ENCODE assay signal across 8 mouse cellular contexts in the genomic region with DNA sequence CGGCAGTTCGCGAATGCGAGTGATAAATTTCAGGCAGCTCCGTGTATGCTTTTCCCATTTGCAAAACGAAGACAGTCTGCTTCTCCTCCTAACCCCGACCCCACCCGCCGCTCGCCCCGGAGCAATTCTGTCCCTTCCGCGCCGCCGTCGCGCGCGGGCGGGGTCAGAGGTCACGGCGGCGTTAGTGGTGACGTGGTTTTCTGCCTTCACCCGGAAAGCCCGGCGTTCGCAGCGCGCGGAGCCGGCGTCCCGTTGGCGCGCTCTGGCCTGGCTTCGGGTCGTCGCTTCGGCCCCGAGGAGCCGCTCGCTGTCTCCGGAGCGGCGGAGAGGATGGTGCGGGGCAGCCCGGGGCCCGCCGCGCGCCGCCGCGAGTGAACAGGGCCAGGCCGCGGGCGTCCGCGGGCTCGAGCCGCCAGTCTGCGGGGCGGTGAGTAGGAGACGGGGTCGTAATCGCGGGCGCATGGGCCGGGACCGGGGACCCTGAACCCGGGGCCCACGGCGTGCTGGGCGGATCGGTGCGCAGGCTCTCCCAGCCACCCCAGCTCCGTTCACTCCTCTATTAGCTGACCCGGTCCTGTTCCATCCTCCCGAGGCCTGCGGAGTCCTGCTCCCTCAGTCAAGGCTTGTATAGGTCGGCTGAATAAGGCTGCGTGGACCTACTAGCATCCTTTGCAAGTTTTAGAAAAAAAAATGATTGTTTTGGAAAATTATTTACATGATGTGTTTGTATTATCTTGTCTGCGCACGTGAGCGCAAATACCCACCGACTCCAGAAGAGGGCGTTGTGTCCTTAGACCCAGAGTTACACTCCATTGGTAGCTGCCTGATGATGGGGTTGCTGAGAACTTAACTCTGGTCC. TPM values are rescaled to one million over a fixed set of nuclear protein-coding genes. Genes with fewer than 3 reads are reported as not detected.
DNase-seq lines count a peak whose midpoint lies in the region; ATAC-seq and TF ChIP-seq lines count a peak whose summit lies in the region.

No protein-coding gene starts in this region.

- TF ChIP-seq CTCF in E14TG2a.4 (conservative IDR thresholded peaks at IDR 0.05; ENCODE audit: low read length): peak; percentile 70
- peak; percentile 83 for TF ChIP-seq CTCF in liver, embryonic 14.5 days (IDR thresholded peaks at IDR 0.05; ENCODE audit: low read depth)

- H3K4me1 ChIP-seq in E14TG2a.4 (replicated peaks; ENCODE audit: low read depth, low read length): peaks cover 79% of the 10 kb centered on the region
- peaks cover 3% of the 10 kb centered on the region; the same call in 1 of the 2 replicates for H3K4me1 ChIP-seq in forebrain, embryonic 11.5 days (replicated peaks; ENCODE audit: control insufficient read depth, insufficient read depth, low read length)
- peaks cover 19% of the 10 kb centered on the region for H3K4me1 ChIP-seq in heart, embryonic 16.5 days (ENCODE audit: control insufficient read depth, insufficient read depth, low read length)
- peaks cover 19 to 21% of the 10 kb centered on the region in 2 experiments for H3K4me1 ChIP-seq in liver, embryonic 14.5 days (replicated peaks; ENCODE audit: control insufficient read depth in 2 of 2, insufficient read depth in 2 of 2, low read length in 1 of 2)
- peaks cover 11% of the 10 kb centered on the region for H3K4me1 ChIP-seq in stomach, embryonic 15.5 days

- H3K4me2 ChIP-seq in forebrain, embryonic 11.5 days (ENCODE audit: low read depth, low read length, severe bottlenecking): peak overlapping the region; percentile 88
- H3K4me2 ChIP-seq in heart, embryonic 16.5 days (ENCODE audit: low read depth, low read length): peak overlapping the region; percentile 66
- H3K4me2 ChIP-seq in liver, embryonic 14.5 days (ENCODE audit: low read depth): peak overlapping the region; percentile 96
- H3K4me2 ChIP-seq in stomach, embryonic 15.5 days: peak overlapping the region; percentile 65

- peak overlapping the region; percentile 62; the same call in 1 of the 2 replicates for H3K27ac ChIP-seq in forebrain, embryonic 11.5 days (ENCODE audit: low read depth, low read length)
- peak overlapping the region; percentile 83 for H3K27ac ChIP-seq in heart, embryonic 16.5 days (ENCODE audit: low read length)
- H3K27ac ChIP-seq in liver, embryonic 14.5 days: peak overlapping the region; percentile 83
- H3K27ac ChIP-seq in stomach, embryonic 15.5 days: peak overlapping the region; percentile 83

- H3K9me3 ChIP-seq in E14TG2a.4 (ENCODE audit: low read length): no peaks in the 10 kb centered on the region
- no peaks in the 10 kb centered on the region for H3K9me3 ChIP-seq in forebrain, embryonic 11.5 days (ENCODE audit: control insufficient read depth, low read length)
- no peaks in the 10 kb centered on the region for H3K9me3 ChIP-seq in heart, embryonic 16.5 days (replicated peaks; ENCODE audit: control insufficient read depth, low read length)
- no peaks in the 10 kb centered on the region for H3K9me3 ChIP-seq in liver, embryonic 14.5 days (ENCODE audit: control insufficient read depth, low read length)
- no peaks in the 10 kb centered on the region for H3K9me3 ChIP-seq in stomach, embryonic 15.5 days

- peak overlapping the region; percentile 95 for H3K9ac ChIP-seq in forebrain, embryonic 11.5 days (ENCODE audit: low read length)
- peak overlapping the region; percentile 94 for H3K9ac ChIP-seq in heart, embryonic 16.5 days (ENCODE audit: low read length)
- peak overlapping the region; percentile 91 for H3K9ac ChIP-seq in liver, embryonic 14.5 days (replicated peaks)
- peak overlapping the region; percentile 99 for H3K9ac ChIP-seq in stomach, embryonic 15.5 days

- H3K36me3 ChIP-seq in E14TG2a.4 (ENCODE audit: insufficient read depth, low read length): peaks cover 34% of the 10 kb centered on the region
- no peaks in the 10 kb centered on the region for H3K36me3 ChIP-seq in forebrain, embryonic 11.5 days (ENCODE audit: control insufficient read depth, insufficient read depth, low read length)
- H3K36me3 ChIP-seq in heart, embryonic 16.5 days (ENCODE audit: control insufficient read depth, insufficient read depth): no peaks in the 10 kb centered on the region
- H3K36me3 ChIP-seq in liver, embryonic 14.5 days (replicated peaks; ENCODE audit: control insufficient read depth, insufficient read depth, low read depth): peaks cover 6% of the 10 kb centered on the region; the same call in 1 of the 2 replicates
- no peaks in the 10 kb centered on the region for H3K36me3 ChIP-seq in stomach, embryonic 15.5 days

- peak; percentile 85 for ATAC-seq in forebrain, embryonic 11.5 days (replicated peaks; ENCODE audit: low FRiP score)
- ATAC-seq in heart, embryonic 16.5 days (replicated peaks; ENCODE audit: extremely low read depth, insufficient read depth, low FRiP score): peak; percentile 90
- ATAC-seq in liver, embryonic 14.5 days (ENCODE audit: insufficient read depth): peak; percentile 88
- ATAC-seq in stomach, embryonic 15.5 days (ENCODE audit: insufficient read depth, low FRiP score, low read depth): peak; percentile 85

- peak; percentile 84 for DNase-seq in c-Kit-positive CD71-positive TER-119-negative erythroid progenitor cells, embryonic 14.5 days (ENCODE audit: low read depth)
- DNase-seq in forebrain, embryonic 11.5 days (ENCODE audit: low spot score): peak; percentile 95
- peak; percentile 90 to 94 for DNase-seq in kidney, postnatal 25 days
- DNase-seq in liver, embryonic 14.5 days (ENCODE audit: low read depth in 3 of 3, low spot score in 3 of 3): peak; percentile 76 to 83 (median 81)
- peak; percentile 94 for DNase-seq in neural tube, embryonic 10.5 days (ENCODE audit: extremely low spot score, low spot score)

- H3K4me3 ChIP-seq in E14TG2a.4 (replicated peaks; ENCODE audit: low read length): peak overlapping the region; percentile 99
- H3K4me3 ChIP-seq in forebrain, embryonic 11.5 days (ENCODE audit: low read depth, low read length): peak overlapping the region; percentile 98
- peak overlapping the region; percentile 68 for H3K4me3 ChIP-seq in heart, embryonic 16.5 days (ENCODE audit: low read length)
- H3K4me3 ChIP-seq in liver, embryonic 14.5 days (ENCODE audit: insufficient read depth in 1 of 2, low read depth in 2 of 2, low read length in 2 of 2): peak overlapping the region; percentile 88 to 99
- peak overlapping the region; percentile 100 for H3K4me3 ChIP-seq in stomach, embryonic 15.5 days (replicated peaks)

- H3K27me3 ChIP-seq in E14TG2a.4 (ENCODE audit: insufficient read depth, low read length): no peaks in the 10 kb centered on the region
- H3K27me3 ChIP-seq in forebrain, embryonic 11.5 days (ENCODE audit: control insufficient read depth, insufficient read depth, low read length): no peaks in the 10 kb centered on the region
- no peaks in the 10 kb centered on the region for H3K27me3 ChIP-seq in heart, embryonic 16.5 days (ENCODE audit: control insufficient read depth, insufficient read depth, low read length)
- H3K27me3 ChIP-seq in liver, embryonic 14.5 days (ENCODE audit: control insufficient read depth, insufficient read depth, low read length): no peaks in the 10 kb centered on the region
- no peaks in the 10 kb centered on the region for H3K27me3 ChIP-seq in stomach, embryonic 15.5 days (replicated peaks)

- WGBS in forebrain, embryonic 11.5 days: under 1% methylated on average over 87 of the region's 88 CpGs
- WGBS in heart, embryonic 16.5 days: under 1% methylated on average over 88 of the region's 88 CpGs
- WGBS in liver, embryonic 14.5 days (ENCODE audit: insufficient replicate concordance): under 1% methylated on average over 88 of the region's 88 CpGs
- WGBS in stomach, embryonic 15.5 days: under 1% methylated on average over 88 of the region's 88 CpGs

- no peak for TF ChIP-seq EP300 in liver, embryonic 14.5 days (IDR thresholded peaks at IDR 0.05; ENCODE audit: low read depth)

RNA-seq across cellular contexts. Expression of gene Tmem248, which starts 5.5 kb away (rescaled TPM):
- 34.7 and 35.3 TPM in 2 replicates for polyA plus RNA-seq in forebrain, embryonic 11.5 days (2014; fragmentation: Nextera tagmentation; extraction: Ambion mirVana)
- polyA plus RNA-seq in heart, embryonic 16.5 days (2015; fragmentation: Nextera tagmentation; extraction: Ambion mirVana): 21.6 and 28.5 TPM in 2 replicates
- polyA plus RNA-seq in liver, embryonic 14.5 days (2012; rRNA removed): 12.5 and 14.1 TPM in 2 replicates
- polyA plus RNA-seq in liver, embryonic 14.5 days (2014; fragmentation: Nextera tagmentation; extraction: Ambion mirVana): 25.4 and 26.6 TPM in 2 replicates
- polyA plus RNA-seq in stomach, embryonic 15.5 days (2015; fragmentation: Nextera tagmentation; extraction: Ambion mirVana): 37.3 and 43.1 TPM in 2 replicates

RNA-seq across cellular contexts. Expression of gene Sbds, which starts 33.0 kb away (rescaled TPM):
- 65.4 and 76.8 TPM in 2 replicates for polyA plus RNA-seq in forebrain, embryonic 11.5 days (2014; fragmentation: Nextera tagmentation; extraction: Ambion mirVana)
- polyA plus RNA-seq in heart, embryonic 16.5 days (2015; fragmentation: Nextera tagmentation; extraction: Ambion mirVana): 60.1 and 65.7 TPM in 2 replicates
- polyA plus RNA-seq in liver, embryonic 14.5 days (2012; rRNA removed): 17.9 and 35.8 TPM in 2 replicates
- polyA plus RNA-seq in liver, embryonic 14.5 days (2014; fragmentation: Nextera tagmentation; extraction: Ambion mirVana): 38.1 and 40.1 TPM in 2 replicates
- polyA plus RNA-seq in stomach, embryonic 15.5 days (2015; fragmentation: Nextera tagmentation; extraction: Ambion mirVana): 69.4 and 70.7 TPM in 2 replicates

RNA-seq across cellular contexts. Expression of gene Tyw1, which starts 33.0 kb away (rescaled TPM):
- 26.2 and 29.0 TPM in 2 replicates for polyA plus RNA-seq in forebrain, embryonic 11.5 days (2014; fragmentation: Nextera tagmentation; extraction: Ambion mirVana)
- polyA plus RNA-seq in heart, embryonic 16.5 days (2015; fragmentation: Nextera tagmentation; extraction: Ambion mirVana): 16.1 and 17.7 TPM in 2 replicates
- polyA plus RNA-seq in liver, embryonic 14.5 days (2012; rRNA removed): 5.1 and 6.8 TPM in 2 replicates
- 12.1 and 13.5 TPM in 2 replicates for polyA plus RNA-seq in liver, embryonic 14.5 days (2014; fragmentation: Nextera tagmentation; extraction: Ambion mirVana)
- 22.6 and 23.4 TPM in 2 replicates for polyA plus RNA-seq in stomach, embryonic 15.5 days (2015; fragmentation: Nextera tagmentation; extraction: Ambion mirVana)

RNA-seq across cellular contexts. Expression of gene Rabgef1, which starts 50.8 kb away (rescaled TPM):
- polyA plus RNA-seq in forebrain, embryonic 11.5 days (2014; fragmentation: Nextera tagmentation; extraction: Ambion mirVana): 23.1 and 27.0 TPM in 2 replicates
- polyA plus RNA-seq in heart, embryonic 16.5 days (2015; fragmentation: Nextera tagmentation; extraction: Ambion mirVana): 21.6 and 22.0 TPM in 2 replicates
- 9.9 and 13.7 TPM in 2 replicates for polyA plus RNA-seq in liver, embryonic 14.5 days (2012; rRNA removed)
- 19.7 and 23.9 TPM in 2 replicates for polyA plus RNA-seq in liver, embryonic 14.5 days (2014; fragmentation: Nextera tagmentation; extraction: Ambion mirVana)
- polyA plus RNA-seq in stomach, embryonic 15.5 days (2015; fragmentation: Nextera tagmentation; extraction: Ambion mirVana): 26.6 and 29.2 TPM in 2 replicates

Comparison
In these comparisons a context has a peak if more than half of its experiments do, and no peak if none do; other contexts are left out.
1. Peak in every context shown above with its lines: DNase-seq, ATAC-seq, H3K4me3 ChIP-seq and H3K27ac ChIP-seq.